Mouse (Mus musculus) CD4-positive, CD25-positive, alpha-beta regulatory T cell, adult 2 months (primary cell): ENCODE data around the gene Il23r.
"Not testable (repeated sequence)": the region's sequence is repeated elsewhere in the genome, so short reads cannot be mapped to it uniquely, and the experiment has no call there.

ENCODE experiments used
- DNase-seq: peaks from one replicate; pipeline ENCODE4 v3.0.0-alpha.2; 2012; ENCODE audit warnings: low read depth, low spot score

Il23r gene

GRCm38 (mm10) chr6:67491755-67492154 lies at the start of gene Il23r:
TSS of gene Il23r (minus strand) at chr6:67491855.
- DNase-seq, result no peak

- DNase-seq, result no peak
Observed at GRCm38 (mm10) chr6:67535777-67536054, 44.1 kb upstream of the Il23r start, which contains the start of gene Tacstd2. TSS of gene Tacstd2 (minus strand) at chr6:67535796.

GRCm38 (mm10) chr6:67535005-67535776 lies 43.5 kb upstream of the Il23r start:
- peak; percentile 23 for DNase-seq

- DNase-seq, result no peak
Observed at GRCm38 (mm10) chr6:67534191-67535004, 42.7 kb upstream of the Il23r start.

- DNase-seq, result peak; percentile 43
Observed at GRCm38 (mm10) chr6:67532665-67533440, 41.2 kb upstream of the Il23r start.

GRCm38 (mm10) chr6:67531822-67532162 lies 40.1 kb upstream of the Il23r start:
- peak; percentile 22 for DNase-seq

GRCm38 (mm10) chr6:67530992-67531821 lies 39.6 kb upstream of the Il23r start:
- DNase-seq, result peak; percentile 54

- DNase-seq, result no peak
Observed at GRCm38 (mm10) chr6:67526356-67526755, 34.7 kb upstream of the Il23r start.

GRCm38 (mm10) chr6:67510752-67511151 lies 19.1 kb upstream of the Il23r start:
- peak; percentile 53 for DNase-seq

GRCm38 (mm10) chr6:67501938-67502337 lies 10.3 kb upstream of the Il23r start:
- not testable (repeated sequence) for DNase-seq

GRCm38 (mm10) chr6:67481012-67481411 lies 10.6 kb downstream of the Il23r start:
- no peak for DNase-seq

GRCm38 (mm10) chr6:67471242-67471641 lies 20.4 kb downstream of the Il23r start:
- no peak for DNase-seq

GRCm38 (mm10) chr6:67459424-67459823 lies 32.2 kb downstream of the Il23r start:
- DNase-seq, result no peak

- DNase-seq, result peak; percentile 40
Observed at GRCm38 (mm10) chr6:67451330-67451729, 40.3 kb downstream of the Il23r start.

- peak; percentile 6 for DNase-seq
Observed at GRCm38 (mm10) chr6:67445866-67446265, 45.8 kb downstream of the Il23r start.

- DNase-seq, result no peak
Observed at GRCm38 (mm10) chr6:67443124-67443523, 48.5 kb downstream of the Il23r start.

- no peak for DNase-seq
Observed at GRCm38 (mm10) chr6:67437814-67438385, 53.8 kb downstream of the Il23r start.

GRCm38 (mm10) chr6:67437028-67437427 lies 54.6 kb downstream of the Il23r start:
- no peak for DNase-seq

GRCm38 (mm10) chr6:67436295-67436694 lies 55.4 kb downstream of the Il23r start:
- no peak for DNase-seq

- DNase-seq, result no peak
Observed at GRCm38 (mm10) chr6:67435711-67436110, 55.9 kb downstream of the Il23r start.
